Mouse (Mus musculus) lung, postnatal 0 days (tissue): ENCODE measurements around the gene Gm9603. TPM values are rescaled to one million over a fixed set of nuclear protein-coding genes. Genes with fewer than 3 reads are reported as not detected.
"Not testable (repeated sequence)": the region's sequence is repeated elsewhere in the genome, so short reads cannot be mapped to it uniquely, and the experiment has no call there.

ENCODE experiments used
- ATAC-seq: fragments of 200-750 bp; cut with Nextera tagmentation; 2 replicates; pipeline ENCODE4 v1.8.0; 2017; ENCODE audit warnings: moderate library complexity
- DNase-seq: peaks from one replicate; pipeline ENCODE4 v3.0.0-alpha.2; 2016; ENCODE audit warnings: low spot score
- H3K27ac ChIP-seq: fragments of 300-500 bp; sonication (generic); 2 replicates; pipeline ENCODE4 v1.5.1; 2014; ENCODE audit warnings: antibody characterized with exemption, mild to moderate bottlenecking, low read length, mixed read lengths
- H3K27me3 ChIP-seq: fragments of 300-500 bp; sonication (generic); replicated peaks from 2 replicates; pipeline ENCODE4 v1.6.1; 2014; ENCODE audit warnings: low read length, mixed read lengths; ENCODE audit not compliant: insufficient read depth
- H3K36me3 ChIP-seq: fragments of 300-500 bp; sonication (generic); 2 replicates; pipeline ENCODE4 v1.6.1; 2014; ENCODE audit warnings: low read length, mixed read lengths; ENCODE audit not compliant: insufficient read depth
- H3K4me1 ChIP-seq: fragments of 300-500 bp; sonication (generic); 2 replicates; pipeline ENCODE4 v1.6.1; 2014; ENCODE audit warnings: antibody characterized with exemption, low read depth, low read length, mixed read lengths; ENCODE audit not compliant: insufficient read depth
- H3K4me2 ChIP-seq: fragments of 300-500 bp; sonication (generic); replicated peaks from 2 replicates; pipeline ENCODE4 v1.6.1; 2014; ENCODE audit warnings: low read depth, mild to moderate bottlenecking, low read length, moderate library complexity, mixed read lengths
- H3K4me3 ChIP-seq: fragments of 300-500 bp; sonication (generic); 2 replicates; pipeline ENCODE4 v1.5.1; 2014; ENCODE audit warnings: low read depth, low read length
- H3K9ac ChIP-seq: fragments of 300-500 bp; sonication (generic); replicated peaks from 2 replicates; pipeline ENCODE4 v1.6.1; 2014; ENCODE audit warnings: low read depth, mild to moderate bottlenecking
- H3K9me3 ChIP-seq: fragments of 300-500 bp; sonication (generic); 2 replicates; pipeline ENCODE4 v1.6.1; 2016; ENCODE audit warnings: low read length, mixed read lengths
- WGBS: fragments of 180-500 bp; shearing (Covaris S2); extraction: QIAGEN DNeasy Blood & Tissue Kit; methylation state at CpG from one replicate; pipeline ENCODE4 v1.1.7; 2014; 5-methylcytosine and 5-hydroxymethylcytosine counted together
- polyA plus RNA-seq: library from polyadenylated mRNA; unstranded; fragments of >200 nt; fragmentation: Nextera tagmentation; extraction: Ambion mirVana; gene quantifications from 2 replicates; pipeline ENCODE4 v1.2.1, GENCODE M21; 2015

Gene Gm9603
- not detected in 2 replicates for polyA plus RNA-seq

- not testable (repeated sequence) for H3K9me3 ChIP-seq, DNase-seq, H3K27ac ChIP-seq, H3K4me3 ChIP-seq, H3K4me1 ChIP-seq, H3K27me3 ChIP-seq, ATAC-seq, H3K36me3 ChIP-seq, H3K9ac ChIP-seq, H3K4me2 ChIP-seq
- WGBS: no CpG with 5 or more reads among the region's 2 CpGs
These were observed at the start of gene Gm9603 for GRCm38 (mm10) chr14:5687357-5687756. Gene Gm9603, minus strand, starts transcription at chr14:5687457.

- not testable (repeated sequence) for H3K4me3 ChIP-seq, H3K9me3 ChIP-seq, DNase-seq, H3K36me3 ChIP-seq, H3K27me3 ChIP-seq, H3K4me2 ChIP-seq, H3K4me1 ChIP-seq, H3K9ac ChIP-seq, H3K27ac ChIP-seq, ATAC-seq
- no CpG with 5 or more reads among the region's 1 CpGs for WGBS
These were observed 54.3 kb downstream of the Gm9603 start, which contains the start of gene Gm8265 for GRCm38 (mm10) chr14:5632928-5633327. Gene Gm8265, minus strand, starts transcription at chr14:5633028.

Other genes with a start within 250 kb of the Gm9603 start
- 0.14 TPM in 1 of 2 replicates, not detected in the other for gene Gm3194, start 232.0 kb downstream of the Gm9603 start, polyA plus RNA-seq
- gene Gm8246, start 209.6 kb downstream of the Gm9603 start, polyA plus RNA-seq: not detected in 2 replicates
- not detected in 2 replicates for gene Gm3187, start 203.2 kb downstream of the Gm9603 start, polyA plus RNA-seq
- gene Gm3488, start 185.8 kb downstream of the Gm9603 start, polyA plus RNA-seq: 0.32 and 0.98 TPM in 2 replicates
- gene Gm3532, start 149.0 kb downstream of the Gm9603 start, polyA plus RNA-seq: not detected in 2 replicates
- gene Gm8265, start 54.4 kb downstream of the Gm9603 start, polyA plus RNA-seq: not detected in 2 replicates
- gene Gm3373, start 54.1 kb upstream of the Gm9603 start, polyA plus RNA-seq: 0.16 TPM in 1 of 2 replicates, not detected in the other
- 0.14 and 0.44 TPM in 2 replicates for gene Gm3383, start 120.5 kb upstream of the Gm9603 start, polyA plus RNA-seq
- not detected in 2 replicates for gene Gm3424, start 142.9 kb upstream of the Gm9603 start, polyA plus RNA-seq
- 0.10 and 0.47 TPM in 2 replicates for gene Gm8237, start 192.9 kb upstream of the Gm9603 start, polyA plus RNA-seq